Mouse (Mus musculus): Measurements from ENCODE around the gene Ctbp2.

- TF ChIP-seq CTCF (IDR thresholded peaks at IDR 0.05; ENCODE audit: insufficient read depth, low read depth, low read length) (no peak), POLR2A (IDR thresholded peaks at IDR 0.05; ENCODE audit: insufficient read depth, low read depth, low read length) (no peak)
Observed at GRCm38 (mm10) chr7:133101070-133101469, 23.1 kb downstream of the Ctbp2 start.

Data from olfactory bulb, adult 2 months (tissue).